Mouse (Mus musculus) adrenal gland, postnatal 36 days (tissue): Measurements from ENCODE around the gene Mtch1. TPM values are rescaled to one million over a fixed set of nuclear protein-coding genes. Genes with fewer than 3 reads are reported as not detected.
"Not testable (repeated sequence)": the region's sequence is repeated elsewhere in the genome, so short reads cannot be mapped to it uniquely, and the experiment has no call there.

Source experiments
- DNase-seq, 2 experiments: peaks; one replicate each; pipeline ENCODE4 v3.0.0; 2021; ENCODE audit warnings: mixed read lengths in 1 of 2
- total RNA-seq, 2 experiments: library from RNA; stranded (reverse); gene quantifications; 2 replicates each; pipeline ENCODE4 v1.2.3; 2021

The Mtch1 gene
- total RNA-seq, 2 experiments from 2014 or later: 249 to 251 TPM

GRCm38 (mm10) chr17:29337979-29338823 is 9.5 kb downstream of the Mtch1 start:
- no peak for DNase-seq

DNA sequence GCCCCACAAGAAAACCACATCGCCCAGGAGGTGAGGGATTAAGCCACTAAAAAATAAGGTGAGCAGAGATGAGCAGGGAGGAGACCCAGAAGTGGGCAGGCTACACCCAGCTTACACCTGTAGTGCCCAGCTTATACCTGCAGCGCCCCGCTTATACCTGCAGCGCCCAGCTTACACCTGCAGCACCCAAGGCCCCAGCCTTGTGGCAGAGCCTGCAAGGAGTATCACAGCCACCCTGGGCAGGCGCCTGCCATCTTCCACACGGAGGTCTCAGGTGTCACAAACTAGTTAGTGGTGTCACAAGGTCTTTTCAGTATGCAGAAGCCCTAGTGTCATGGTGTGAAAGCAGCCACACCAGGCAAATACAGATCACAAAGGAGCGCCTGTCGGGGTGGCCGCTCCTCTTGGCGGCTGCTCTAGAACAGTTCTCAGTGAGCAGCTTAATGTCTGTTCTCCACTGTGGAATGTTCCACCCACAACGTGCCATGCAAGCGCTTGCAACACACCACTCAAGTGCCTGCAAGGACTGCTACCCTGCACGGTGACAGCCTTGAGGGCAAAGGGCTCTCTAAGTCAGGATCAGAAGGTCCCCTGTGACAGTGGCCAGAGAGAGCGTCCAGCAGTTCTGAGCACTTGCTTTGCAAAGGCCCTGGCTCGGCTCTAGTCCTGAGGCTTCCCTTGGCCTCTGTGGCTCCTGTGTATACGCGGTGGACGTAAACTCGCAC is 11.3 kb downstream of the Mtch1 start:
- no peak for DNase-seq

- no peak for DNase-seq
Measured at GRCm38 (mm10) chr17:29332186-29332685, 15.5 kb downstream of the Mtch1 start.

DNA sequence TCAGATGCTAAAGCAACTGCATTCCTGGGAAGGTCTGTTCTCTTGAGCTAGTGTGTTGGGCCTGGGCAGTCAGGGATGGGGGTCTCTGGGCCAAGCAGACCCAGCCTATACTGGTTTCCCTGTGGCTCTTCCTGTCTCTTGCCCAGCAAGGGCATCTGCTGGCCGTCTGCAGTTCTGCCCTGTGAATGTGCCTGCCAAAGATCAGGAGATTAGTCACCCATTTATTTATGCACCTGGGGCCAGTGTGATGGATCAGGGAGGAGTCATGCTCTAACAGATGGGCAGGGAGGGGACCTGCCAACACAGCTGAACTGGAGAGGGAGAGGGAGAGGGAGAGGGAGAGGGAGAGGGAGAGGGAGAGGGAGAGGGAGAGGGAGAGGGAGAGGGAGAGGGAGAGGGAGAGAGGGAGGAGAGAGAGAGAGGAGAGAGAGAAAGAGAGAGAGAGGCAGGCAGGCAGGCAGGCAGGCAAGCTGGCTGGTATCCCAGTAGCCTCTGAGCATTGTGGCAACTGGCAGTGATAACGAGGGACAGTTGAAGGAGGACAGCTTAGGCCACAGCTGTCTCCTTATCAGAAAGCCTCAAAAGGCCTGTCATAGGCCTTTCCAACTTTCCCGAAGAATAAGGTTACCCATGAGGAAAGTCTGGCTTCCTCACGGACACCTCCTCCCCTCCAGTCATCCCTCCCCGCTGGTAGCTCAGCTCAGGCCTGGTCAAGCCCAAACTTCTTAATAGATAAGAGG is 16.9 kb downstream of the Mtch1 start:
- peak in 1 of 2 experiments; percentile 50 for DNase-seq

GRCm38 (mm10) chr17:29330221-29330620 is 17.5 kb downstream of the Mtch1 start:
- no peak for DNase-seq

DNA sequence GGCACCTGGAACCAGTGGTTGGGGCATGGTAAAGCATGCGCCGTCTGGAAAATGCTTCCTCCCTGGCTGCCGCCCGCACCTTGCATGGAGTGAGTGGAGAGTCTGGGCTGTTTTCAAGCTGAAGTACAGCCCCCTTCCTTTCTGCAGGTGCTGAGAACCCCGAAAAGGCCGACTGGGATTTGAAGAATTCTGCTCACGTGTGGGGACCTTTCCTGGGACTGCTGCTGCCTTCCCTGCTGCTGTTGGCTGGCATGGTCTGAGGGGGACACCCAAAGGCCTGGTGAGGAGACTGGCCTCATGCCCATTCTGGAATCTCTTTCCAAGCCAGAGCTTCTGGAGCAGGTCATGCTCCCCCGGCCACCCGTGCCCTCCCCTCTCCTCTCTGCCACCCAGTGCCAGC is 20.0 kb downstream of the Mtch1 start:
- no peak for DNase-seq

GRCm38 (mm10) chr17:29326531-29327529 is 20.9 kb downstream of the Mtch1 start:
- DNase-seq: no peak

GRCm38 (mm10) chr17:29325831-29326230 is 21.9 kb downstream of the Mtch1 start:
- no peak for DNase-seq

DNA sequence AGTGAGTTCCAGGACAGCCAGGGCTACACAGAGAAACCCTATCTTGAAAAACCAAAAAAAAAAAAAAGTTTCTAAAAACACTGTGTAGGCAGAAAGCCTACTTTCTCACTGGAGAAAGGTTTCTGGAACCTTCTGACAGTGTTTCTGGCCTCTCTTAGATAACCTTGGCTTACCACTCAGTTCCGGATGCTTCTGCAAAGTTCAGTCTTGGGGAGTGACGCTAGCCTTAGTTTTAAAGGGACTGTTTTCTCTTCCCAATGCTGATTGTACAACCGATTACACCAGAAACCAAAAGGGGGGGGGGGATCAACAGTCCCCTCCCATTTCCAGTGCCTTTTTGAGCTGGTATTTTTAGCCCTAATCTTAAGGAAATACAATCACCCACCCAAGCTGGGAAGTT is 24.1 kb downstream of the Mtch1 start:
- no peak for DNase-seq

- DNase-seq: no peak
Measured at GRCm38 (mm10) chr17:29322603-29322962, 25.2 kb downstream of the Mtch1 start.

GRCm38 (mm10) chr17:29321765-29322602 is 25.8 kb downstream of the Mtch1 start:
- DNase-seq: no peak

- no peak for DNase-seq
Measured at GRCm38 (mm10) chr17:29319881-29320639, 27.7 kb downstream of the Mtch1 start.

- DNase-seq: no peak
Measured at GRCm38 (mm10) chr17:29319476-29319875, 28.3 kb downstream of the Mtch1 start.

DNA sequence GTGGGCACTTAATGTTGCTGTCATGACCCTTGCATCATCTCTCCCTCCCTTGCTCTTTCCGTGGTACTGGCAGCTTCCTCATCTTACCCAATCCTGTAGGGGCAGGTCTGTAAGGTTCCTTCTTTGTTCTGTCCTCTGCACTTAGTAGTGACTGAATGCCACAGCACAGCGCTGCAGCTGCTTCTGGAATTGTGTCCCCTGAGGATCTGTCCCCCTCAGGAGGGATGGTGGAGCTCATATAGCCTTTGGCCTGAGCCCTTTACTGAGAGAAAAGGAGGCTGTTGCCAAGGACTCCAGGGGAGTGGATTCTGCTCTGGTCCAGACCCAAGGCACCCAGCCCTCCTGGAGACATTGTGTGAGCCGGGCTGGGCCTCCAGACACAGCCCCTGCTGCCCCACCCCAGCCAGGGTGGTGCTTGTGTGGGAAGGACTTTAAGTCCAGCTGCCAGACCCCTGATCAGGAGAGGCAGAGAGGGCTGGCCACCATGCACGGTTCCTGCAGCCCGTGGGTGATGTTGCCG is 28.9 kb downstream of the Mtch1 start:
- no peak for DNase-seq

- DNase-seq: not testable (repeated sequence)
Measured at GRCm38 (mm10) chr17:29317380-29317779, 30.4 kb downstream of the Mtch1 start, which contains the start of gene Pi16. Pi16 (plus strand) TSS chr17:29317680.

- no peak for DNase-seq
Measured at GRCm38 (mm10) chr17:29316891-29317290, 30.8 kb downstream of the Mtch1 start.

- no peak for DNase-seq
Measured at GRCm38 (mm10) chr17:29315672-29316465, 31.9 kb downstream of the Mtch1 start.

DNA sequence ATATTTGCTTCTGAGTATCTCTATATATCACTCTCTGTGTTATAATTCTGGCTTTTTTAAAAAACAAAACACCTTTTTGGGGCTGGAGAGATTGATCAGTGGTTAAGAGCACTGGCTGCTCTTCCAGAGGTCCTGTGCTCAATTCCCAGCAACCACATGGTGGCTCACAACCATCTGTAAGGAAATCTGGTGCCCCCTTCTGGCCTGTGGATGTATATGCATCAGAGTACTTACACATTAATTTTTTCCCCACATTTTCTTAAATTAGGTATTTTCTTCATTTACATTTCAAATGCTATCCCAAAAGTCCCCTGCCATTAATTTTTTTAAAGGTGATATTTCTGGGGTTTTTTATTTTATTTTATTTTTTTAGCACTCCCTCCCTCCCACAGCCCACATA is 34.4 kb downstream of the Mtch1 start:
- no peak for DNase-seq
